Mouse (Mus musculus): ENCODE data around the gene Mgll. TPM values are rescaled to one million over a fixed set of nuclear protein-coding genes. Genes with fewer than 3 reads are reported as not detected.

The Mgll gene
- polyA plus RNA-seq, 1 experiment = 0.40 TPM

DNA sequence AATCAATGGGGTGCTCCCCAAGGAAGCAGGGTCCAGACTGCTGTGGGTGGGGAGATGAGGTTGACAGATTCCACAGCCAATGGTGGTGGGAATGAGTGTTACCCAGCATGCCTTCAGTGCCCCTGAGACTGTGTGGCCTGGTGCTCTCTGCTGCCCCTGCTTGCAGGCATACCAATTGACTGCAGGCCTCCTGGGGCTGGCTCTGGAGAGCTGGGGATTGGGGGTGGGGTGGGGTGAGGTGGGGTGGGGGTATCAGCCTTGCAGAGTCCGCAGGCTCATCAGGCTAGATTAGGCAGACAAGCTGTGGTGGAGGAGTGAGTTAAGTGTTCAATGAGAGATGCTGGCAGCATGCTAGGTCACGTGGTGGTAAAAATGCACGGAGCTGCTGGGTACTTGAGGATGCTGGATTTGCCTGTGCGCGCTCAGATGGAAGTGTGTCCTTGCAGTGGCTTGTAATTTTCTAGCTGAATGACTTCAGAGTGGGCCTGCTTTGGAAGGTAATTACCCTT lies 28.6 kb downstream of the Mgll start:
- no peak for TF ChIP-seq GATA1 (IDR thresholded peaks at IDR 0.05; ENCODE audit: low read length)

DNA sequence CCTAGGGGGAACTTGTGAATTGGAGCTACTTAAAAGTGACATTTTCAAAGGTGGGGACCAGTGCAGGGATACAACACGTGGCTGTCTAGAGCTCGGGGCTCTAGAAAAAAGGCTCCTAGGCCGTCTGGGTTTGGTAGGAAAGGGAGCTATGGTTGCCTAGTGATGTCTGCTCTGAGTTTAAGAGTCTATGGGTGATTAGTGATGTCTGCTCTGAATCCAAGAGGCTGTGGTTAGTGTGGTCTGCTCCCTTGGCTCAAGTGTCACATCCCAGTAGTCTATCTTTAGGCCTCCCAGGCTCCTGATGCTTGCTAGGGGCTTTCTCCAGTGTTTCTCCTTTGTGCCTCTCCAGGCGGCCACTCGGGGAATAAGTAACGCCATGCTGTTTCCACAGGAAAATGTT lies 29.4 kb downstream of the Mgll start:
- no peak for TF ChIP-seq GATA1 (IDR thresholded peaks at IDR 0.05; ENCODE audit: low read length)

DNA sequence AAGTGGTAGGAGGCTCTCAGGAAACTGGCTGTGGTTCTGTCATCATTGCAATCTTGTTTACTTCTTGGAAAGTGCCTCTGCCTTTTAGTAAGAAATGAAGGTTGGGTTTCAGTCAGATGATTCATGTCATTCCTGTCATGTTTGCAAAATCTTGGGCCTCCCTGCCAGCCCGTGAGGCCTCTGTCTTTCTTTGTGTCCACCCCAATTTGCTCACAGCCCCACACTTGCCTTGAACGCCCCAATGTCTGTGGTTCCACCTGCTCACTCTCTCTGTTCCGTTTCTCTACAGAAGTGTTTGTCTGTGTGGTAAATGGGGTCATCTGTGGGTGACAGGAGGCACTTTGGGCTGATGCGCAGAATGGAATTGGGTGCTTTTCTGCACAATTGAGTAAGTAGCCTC lies 32.8 kb downstream of the Mgll start:
- TF ChIP-seq GATA1 (IDR thresholded peaks at IDR 0.05; ENCODE audit: low read length) = no peak

DNA sequence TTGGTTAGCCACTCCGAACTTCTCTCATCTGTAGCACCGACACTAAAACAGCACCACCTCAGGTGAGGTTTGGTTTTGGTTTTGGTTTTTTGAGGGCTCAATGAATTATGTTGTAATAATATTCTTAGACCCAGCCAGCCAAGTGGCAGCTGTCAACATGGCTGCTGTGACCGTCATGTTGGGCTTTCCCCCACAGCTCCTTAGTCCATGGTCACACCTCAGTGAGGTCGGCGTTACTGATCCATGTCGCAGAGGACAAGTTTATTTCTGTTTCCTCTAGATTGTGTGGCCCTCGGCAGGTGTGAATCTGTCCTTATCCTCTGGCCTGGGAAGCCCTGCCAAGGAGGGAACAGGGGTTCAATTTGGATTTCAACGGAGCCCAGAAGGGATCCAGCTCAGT lies 33.9 kb downstream of the Mgll start:
- TF ChIP-seq GATA1 (IDR thresholded peaks at IDR 0.05; ENCODE audit: low read length) = no peak

DNA sequence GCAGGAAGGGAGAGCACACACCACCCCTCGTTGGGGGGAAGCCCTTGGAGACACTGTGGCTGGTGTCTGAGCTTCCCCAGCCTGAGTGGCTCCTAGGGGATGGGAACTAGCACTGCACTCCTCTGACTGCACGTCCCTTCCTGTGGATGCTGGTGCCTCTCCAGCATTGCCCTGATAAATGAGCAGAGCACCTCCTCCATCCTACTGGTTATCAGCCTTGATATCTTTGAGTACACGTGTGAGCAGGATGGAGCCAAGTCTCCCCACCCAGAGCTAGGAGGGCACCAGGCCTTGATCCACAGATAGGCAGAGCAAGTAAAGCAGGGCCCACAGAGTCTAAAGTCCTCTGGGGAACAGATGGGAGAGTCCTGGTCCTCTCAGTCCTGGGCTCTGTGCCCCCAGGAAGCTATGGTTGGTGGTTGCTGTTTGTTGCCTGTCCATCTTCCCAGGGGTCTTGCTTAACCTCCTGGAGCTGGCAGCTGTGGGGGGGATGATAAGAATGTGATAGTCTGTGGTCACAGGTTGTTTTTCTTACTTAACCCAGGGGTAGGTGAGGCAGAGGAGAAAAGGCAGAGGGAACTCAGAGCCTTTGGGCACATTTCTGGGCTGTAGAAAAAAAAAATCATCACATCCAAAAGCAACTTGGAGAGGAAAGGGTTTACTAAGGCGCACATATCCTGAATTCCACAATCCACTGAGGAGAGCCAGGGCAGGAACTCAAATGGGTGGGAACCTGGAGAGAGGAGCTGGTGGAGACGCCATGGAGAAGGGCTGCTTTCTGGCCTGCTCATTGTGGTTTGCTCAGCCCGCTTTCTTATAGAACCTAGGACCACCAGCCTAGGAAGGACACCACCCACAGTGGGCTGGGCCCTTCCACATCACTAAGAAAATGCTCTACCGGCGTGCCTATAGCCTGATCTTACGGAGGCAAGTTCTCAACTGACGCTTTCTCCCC lies 34.6 kb downstream of the Mgll start:
- TF ChIP-seq GATA1 (IDR thresholded peaks at IDR 0.05; ENCODE audit: low read length) = no peak

DNA sequence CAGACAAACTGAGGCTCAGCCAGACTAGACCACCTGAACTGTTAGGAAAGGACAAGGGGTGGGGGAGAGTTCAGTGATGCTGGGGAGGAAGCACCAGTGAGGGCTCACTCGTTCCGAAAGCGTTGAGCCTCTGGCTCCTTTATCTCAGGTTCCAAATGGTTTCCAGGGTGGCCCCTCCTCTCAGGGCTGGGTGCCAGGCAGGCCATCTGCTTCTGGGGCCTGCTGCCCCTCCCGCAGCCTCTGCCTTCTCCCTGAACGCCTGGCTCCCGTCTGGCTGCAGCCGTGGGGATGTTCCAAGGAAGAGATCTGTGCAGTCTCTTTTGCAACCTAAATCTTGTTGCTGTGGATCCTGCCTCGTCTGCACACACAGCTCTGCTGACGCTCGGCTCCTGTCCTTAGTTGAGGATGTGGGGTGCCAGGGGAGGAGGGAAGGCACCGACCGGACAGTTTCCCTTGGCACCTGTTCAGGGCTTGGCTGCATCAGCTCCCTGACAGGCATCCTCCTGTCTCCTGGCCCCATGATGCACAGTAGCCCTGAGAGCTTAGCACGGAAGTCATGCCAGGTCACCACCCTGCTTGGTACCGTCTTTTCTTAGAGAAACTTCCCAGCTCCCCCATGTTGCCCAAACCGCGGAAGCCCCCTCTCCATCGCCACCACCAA lies 35.7 kb downstream of the Mgll start:
- no peak for TF ChIP-seq GATA1 (IDR thresholded peaks at IDR 0.05; ENCODE audit: low read length)

DNA sequence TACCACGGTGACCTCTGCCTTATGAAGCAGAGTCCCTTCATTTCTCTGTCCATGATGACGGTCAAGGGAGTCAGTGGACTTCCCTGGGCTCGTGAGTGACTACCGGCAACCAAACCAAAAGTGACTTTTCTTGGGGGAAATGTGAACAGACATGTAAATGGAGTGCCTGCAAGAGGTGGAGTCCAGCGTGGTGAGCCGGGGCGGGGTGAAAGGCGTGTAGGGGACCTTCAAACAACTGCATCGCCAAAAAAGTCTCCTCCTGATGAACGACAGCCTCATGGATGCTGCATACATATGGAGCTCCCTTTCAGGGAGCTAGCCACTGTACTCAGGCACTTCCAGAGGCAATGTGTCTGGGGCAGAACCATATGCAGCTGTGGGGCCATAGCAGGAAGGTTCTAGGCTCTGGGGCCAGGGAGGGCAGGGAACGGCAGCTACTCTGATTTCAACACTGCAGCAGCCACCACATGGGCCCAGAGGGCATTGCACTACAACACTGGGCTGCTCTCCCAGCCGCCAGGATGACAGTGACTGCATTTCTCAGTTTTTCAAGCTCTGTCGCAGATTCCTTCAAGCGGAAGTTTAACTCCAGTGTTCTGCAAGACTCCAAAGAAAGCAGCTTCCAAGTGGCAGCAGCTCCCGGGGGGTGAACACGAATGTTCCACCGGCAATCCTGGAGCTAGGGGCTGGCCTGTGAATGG lies 36.9 kb downstream of the Mgll start:
- TF ChIP-seq GATA1 (IDR thresholded peaks at IDR 0.05; ENCODE audit: low read length) = no peak

DNA sequence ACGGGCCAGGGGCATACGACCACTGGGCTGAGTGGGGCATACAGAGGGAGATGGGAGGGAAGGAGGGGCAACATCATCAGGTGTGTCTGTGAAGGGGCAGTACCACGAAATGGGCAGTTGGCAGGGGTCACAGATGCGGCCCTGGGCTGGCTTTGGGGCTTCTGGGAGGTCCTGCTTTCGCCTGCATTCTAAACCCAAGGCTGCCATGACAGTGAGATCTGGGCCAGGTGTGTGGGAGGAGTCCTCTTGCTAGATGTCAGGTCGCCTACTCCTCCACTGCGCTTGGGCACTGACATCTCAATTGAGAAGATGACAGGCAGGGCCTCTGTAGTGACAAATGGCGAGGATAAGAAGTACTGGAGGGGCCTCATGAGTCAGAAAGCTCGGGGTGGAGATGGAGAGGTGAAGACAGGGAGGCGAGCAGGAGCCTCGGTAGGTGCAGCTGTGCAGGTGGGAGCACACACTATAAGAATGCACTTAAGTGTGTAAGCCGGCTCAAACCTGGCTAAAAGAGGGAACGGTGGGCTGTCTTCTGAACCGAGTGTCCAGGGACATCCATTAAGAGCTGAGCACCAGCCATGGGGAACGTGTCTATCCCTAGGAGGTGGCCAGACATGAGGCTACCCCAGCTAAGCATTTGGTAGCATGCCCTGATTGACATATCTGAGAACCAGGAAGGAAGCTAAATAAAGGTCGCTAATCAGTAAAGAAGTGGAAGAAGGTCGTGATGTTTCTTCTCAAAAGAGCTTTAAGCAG lies 37.6 kb downstream of the Mgll start:
- no peak for TF ChIP-seq GATA1 (IDR thresholded peaks at IDR 0.05; ENCODE audit: low read length)

DNA sequence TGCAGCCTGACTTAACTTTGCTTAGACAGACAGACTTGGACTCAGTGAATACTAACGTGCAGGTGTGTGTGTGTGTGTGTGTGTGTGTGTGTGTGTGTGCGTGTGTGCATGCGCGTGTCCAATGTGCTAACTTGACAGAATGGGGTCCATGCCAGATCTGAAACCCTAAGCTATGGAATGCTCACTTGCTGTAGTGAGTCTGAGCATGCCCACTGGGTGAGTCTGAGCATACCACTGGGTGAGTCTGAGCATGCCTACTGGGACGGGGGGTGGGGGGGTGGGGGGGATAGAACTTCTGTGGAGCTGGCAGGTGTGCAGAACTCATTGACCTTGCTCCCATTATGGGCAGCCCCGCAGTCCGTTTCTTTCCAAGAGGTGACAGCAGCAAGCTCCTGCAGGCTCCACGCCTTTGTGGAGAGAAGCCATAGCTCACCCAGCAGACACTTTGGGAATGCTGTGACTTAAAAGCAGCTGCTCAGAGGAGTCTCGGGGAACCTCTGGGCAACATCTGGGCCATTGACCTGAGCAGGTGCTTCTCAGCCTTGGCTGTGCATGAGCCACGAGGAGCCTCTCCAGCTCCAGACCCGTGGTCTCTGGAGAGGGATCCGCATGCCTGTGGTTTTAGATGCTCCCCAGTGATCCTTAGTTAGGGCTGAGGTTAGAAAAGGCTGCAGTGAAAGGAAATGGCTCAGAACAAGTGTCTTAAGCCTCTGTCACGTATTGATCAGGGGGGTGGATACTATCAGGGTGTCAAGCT lies 38.4 kb downstream of the Mgll start:
- no peak for TF ChIP-seq GATA1 (IDR thresholded peaks at IDR 0.05; ENCODE audit: low read length)

DNA sequence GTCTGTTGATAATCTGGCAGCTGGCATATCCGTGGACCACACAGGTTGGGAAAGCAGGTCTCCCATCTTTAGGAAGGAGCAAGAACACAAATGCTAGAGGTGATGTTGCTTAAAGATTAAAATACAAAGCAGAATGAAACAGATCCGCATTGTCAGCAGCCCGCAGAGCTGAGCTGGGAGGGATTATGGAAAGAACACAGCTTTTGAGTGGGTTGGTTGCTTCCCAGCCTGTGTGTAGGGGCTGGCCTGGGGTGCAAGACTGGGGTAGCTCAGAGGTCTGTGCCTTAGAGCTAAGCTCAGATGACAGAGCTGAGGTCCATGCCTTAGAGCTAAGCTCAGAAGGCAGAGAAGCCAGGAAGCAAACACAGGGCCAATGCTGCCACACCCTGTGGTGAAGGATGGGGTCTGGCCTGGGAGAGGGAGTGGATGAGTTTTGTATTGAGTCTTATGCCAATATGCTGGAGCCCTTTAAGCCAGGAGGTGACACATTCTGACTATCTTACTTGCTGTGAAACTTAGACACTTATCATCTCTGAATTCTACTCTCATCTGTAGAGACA lies 39.4 kb downstream of the Mgll start:
- TF ChIP-seq GATA1 (IDR thresholded peaks at IDR 0.05; ENCODE audit: low read length) = no peak

DNA sequence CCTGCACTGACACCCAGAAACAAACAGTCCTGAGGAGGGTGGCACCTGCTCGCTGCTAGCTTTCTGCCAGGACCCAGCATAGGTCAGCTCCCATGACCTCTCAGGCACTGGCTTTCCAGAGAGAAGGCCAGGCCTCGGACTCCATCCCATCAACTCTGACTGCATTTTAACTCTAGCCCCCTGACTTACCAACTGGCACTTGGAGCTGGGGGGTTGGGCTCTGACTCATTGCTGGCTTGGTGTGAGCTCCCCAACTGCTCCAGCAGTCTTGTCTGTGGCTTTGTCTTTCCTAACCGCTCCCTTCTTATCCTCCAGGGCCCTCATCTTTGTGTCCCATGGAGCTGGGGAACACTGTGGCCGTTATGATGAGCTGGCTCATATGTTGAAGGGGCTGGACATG lies 40.1 kb downstream of the Mgll start:
- no peak for TF ChIP-seq GATA1 (IDR thresholded peaks at IDR 0.05; ENCODE audit: low read length)

DNA sequence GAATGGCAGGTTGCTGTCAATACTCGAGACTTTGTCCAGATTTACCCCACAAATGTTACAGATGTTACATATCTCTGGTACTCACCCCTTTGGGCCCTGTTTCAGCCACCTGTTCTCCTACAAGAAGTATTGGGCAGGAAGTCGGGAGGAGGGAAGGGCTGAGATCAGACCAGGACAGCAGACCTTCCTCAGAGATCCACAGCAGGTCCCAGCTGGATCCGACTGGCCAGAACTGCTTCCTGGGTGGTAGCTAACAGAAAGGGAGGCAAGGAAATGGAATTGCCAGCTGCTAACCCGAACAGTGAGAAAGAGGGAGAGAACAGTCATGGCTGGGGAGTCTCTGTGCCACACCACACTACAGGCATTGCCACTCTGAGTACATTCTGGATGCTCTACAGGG lies 43.5 kb downstream of the Mgll start:
- no peak for TF ChIP-seq GATA1 (IDR thresholded peaks at IDR 0.05; ENCODE audit: low read length)

DNA sequence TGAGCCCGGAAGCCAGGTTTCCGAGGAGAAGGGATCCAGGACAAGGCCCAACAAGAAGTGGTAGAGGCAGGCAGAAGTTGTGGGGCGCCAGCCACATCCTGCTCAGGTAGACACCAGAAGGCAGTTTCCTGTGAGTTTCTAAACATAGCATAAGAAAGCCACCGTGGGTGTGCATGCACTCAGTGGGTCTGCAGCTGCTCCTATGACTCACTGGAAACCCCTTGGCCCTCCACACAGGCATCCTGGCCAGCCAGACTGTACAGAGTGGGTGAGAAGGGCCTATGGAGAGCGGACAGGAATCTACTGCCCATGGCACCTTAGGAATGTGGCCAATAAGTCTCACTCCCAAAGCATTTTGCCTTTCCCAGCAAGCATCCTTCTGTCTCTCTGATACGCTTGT lies 45.5 kb downstream of the Mgll start:
- no peak for TF ChIP-seq GATA1 (IDR thresholded peaks at IDR 0.05; ENCODE audit: low read length)

DNA sequence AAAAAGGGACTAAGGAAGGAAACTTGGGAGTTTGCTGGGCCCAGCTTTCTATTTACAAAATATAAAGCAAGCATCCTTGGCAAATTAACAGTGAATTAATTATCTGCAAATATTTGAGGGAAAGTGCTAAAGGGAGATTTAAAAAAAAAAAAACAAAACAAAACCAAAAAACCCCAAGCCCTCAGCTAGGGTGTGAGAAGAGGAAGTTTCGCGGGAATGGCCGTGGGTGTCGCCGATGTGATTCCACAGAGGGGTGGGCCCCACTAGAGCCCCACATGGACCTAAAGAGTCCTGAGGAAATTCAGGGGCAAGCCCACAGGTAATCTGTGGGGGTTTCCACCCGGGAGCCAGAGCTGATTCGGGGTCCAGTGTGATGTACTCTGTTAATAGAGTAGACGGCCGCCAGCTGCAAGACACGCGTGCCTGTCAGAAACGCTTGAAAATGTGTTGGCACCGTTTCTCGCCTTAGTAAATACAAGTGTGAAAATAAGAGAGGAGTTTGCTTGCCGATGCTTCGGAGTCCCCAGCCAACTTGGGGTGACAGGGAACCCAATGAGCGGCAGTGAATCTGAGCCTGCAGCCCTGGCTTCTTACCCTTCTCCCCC lies 46.2 kb downstream of the Mgll start:
- no peak for TF ChIP-seq GATA1 (IDR thresholded peaks at IDR 0.05; ENCODE audit: low read length)

Data from G1E-ER4 (cell line).